Mouse (Mus musculus): ENCODE results near the gene Clpx.
"Not testable (repeated sequence)": the region's sequence is repeated elsewhere in the genome, so short reads cannot be mapped to it uniquely, and the experiment has no call there.

The Clpx gene

DNA sequence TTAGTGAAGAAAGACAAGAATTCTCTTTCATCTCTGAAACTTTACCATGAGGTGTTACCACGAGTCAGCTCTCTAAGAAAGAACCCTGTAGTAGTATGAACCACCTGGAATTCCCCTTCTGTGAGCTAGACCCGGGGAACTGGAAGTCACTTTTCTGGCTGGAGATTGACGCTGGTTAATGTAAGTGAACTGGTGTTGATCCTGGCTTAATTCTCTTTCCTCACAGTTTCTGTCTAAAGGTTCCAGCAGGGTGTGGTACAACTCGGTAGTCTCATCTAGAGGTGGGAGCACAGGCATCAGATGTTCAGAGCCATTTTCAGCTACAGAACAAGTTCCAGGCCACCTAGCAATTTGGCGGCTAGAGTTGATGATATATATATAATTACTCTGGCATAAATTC is 941 bp upstream of the Clpx start:
- DNase-seq = no peak

DNA sequence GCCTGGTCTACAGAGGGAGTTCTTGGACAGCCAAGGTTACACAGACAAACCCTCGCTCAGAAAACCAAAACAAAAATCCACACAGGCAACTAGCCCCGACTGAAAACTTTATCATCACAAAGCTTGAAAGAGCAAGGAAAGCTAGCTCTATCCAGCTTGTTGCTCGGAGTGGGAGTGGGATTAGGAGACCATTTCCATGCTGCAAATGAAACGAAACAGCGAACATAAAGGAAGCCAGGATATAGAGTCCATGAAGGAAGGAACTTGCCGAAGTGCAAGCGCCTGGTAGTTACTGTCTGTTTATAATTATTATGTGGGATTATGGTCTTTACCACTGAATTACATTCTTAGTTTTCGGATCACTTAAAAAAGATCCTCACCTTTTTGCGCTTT is 484 bp upstream of the Clpx start:
- DNase-seq = no peak

DNA sequence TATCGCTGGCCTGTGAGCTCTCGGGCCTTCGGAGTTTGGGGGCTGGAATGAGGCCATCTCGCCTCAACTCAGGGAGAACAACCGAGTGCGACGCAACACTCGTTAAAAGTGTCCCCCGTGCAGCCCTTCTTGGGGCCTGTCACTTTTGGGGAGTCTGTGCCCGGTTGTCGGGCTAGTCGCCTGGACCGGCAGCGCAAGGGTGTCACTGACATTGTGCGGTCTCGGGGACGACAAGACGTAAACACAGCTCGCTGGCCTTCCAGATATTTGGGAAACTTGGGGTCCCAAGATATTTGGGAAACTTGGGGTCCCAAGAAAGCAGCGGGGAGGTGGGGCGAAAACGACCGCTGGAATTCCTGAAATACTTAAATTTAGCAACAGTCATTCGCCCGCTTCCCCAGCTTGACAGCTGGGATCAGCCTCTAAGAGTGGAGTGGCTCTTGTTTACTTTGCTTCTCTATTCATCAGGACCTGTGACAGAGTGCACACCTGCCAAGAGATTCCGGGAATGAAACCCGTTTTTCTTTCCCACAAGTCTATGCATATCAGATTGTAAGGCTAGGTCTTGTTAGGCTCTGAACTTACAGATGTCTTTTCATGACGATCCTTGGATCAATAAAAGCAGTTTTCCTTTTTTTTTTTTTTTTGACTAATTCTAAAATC is 787 bp downstream of the Clpx start:
- peak; percentile 32 for DNase-seq

DNA sequence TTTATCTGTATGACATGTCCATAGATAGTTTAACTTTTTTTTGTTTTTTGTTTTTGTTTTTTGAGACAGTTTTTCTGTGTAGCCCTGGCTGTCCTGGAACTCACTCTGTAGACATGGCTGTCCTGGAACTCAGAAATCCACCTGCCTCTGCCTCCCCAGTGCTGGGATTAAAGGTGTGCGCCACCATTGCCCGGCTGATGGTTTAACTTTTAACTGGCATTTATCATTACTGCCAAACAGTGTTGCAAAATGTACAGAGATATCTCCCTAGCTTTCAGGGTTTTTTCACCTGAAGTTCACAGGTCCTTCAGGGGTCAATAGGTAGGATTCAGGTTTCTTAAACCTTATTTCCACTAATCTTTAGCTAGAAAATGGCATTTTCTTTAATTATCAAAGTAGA is 3.0 kb downstream of the Clpx start:
- DNase-seq = no peak

DNA sequence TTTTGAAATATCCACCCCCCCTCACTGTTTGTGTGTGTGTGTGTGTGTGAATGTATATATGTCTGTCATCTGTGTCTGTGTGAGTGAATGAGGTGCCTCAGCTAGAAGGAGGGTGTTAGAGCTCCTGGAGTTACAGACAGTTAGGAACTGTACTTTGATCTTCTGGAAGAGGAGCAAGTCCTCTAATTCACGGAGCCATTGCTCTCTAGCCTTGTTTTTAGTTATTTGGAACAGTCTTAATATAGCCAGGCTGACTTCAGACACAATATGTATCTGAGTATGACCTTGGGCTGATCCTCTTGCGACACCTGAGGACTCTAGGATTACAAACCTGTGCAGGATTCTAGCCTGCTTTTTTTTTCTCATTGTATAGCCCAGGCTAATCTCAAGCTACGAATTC is 4.7 kb downstream of the Clpx start:
- no peak for DNase-seq

DNA sequence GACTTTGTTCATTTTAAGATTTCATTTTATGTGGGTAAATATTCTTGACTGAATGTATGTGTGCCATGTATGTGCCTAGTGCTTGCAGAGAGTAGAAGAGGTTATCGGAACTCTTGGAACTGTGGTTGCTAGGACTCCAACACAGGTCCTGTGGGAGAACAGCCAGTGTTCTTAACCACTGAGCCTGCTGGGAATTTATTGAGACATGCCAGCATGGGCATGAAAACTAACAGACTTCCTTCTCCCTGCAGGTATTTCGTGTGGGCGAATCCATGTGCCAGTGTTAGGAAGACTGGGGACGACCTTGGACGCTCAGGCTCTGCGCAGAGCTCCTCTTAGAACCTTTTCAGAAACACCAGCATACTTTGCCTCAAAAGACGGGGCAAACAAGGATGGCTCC is 5.6 kb downstream of the Clpx start:
- no peak for DNase-seq

DNA sequence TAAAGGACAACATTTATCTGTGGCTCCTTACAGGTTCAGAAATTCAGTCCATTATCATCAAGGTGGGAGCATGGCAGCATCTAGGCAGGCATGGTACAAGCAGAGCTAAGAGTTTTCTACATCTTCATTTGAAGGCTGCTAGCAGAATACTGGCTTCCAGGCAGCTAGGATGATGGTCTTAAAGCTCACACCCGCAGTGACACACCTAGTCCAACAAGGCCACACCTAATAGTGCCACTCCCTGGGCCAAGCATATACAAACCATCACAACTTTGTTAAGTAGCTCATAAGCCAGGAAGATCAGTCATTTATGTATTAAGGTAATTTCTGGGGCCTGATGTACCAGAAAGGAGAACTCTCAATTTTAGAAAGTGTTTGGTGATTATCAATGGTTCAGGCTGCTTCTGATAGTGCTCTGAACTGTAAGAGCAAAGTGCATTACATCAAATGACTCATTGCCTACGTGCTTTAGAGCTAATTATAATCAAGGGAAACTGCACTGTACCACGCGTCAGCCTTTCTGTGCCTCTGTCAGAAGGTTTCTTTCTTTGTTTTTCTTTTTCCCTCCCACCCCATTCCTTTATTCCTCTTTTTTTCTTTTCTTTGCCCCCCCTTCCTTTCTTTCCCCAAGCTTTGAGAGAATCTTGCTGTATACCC is 8.4 kb downstream of the Clpx start:
- DNase-seq = no peak

DNA sequence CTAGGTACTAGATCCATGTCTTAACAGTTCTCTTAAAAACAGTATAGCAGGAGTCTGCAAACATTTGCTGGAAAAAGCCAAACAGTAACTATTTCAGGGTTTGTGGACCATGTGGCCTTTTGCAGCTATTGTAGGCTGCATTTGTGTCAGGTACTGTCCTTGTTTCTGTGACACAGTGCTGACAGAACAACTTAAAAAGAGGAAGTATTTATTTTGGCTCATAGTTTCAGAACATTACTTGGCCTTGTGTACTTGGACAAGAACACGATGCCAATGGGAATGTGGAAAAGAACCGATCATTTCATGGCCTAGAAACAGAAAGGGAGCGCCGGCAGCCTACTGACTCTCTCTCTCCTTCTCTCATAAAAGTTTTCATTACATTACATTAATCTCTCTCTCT is 9.5 kb downstream of the Clpx start:
- DNase-seq = no peak

DNA sequence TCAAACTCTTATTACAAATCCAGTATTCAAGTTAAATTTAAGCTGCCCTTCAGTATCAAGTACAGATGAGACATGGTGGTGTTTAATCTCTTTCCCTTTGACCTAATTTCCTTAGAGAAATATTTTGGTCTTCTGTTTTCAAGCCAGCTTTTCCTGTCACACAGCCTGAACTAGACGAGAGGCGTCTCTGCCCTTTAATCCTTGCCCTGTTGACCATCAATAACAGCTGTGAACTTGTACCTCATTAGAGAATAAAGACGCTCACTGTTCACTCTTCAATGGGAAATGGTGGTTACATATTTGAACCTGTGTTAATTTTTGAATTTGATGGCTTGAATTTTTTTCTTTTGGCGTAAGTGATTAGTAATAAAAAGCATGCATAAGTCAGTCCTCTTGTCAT is 10.2 kb downstream of the Clpx start:
- DNase-seq = peak; percentile 22

DNA sequence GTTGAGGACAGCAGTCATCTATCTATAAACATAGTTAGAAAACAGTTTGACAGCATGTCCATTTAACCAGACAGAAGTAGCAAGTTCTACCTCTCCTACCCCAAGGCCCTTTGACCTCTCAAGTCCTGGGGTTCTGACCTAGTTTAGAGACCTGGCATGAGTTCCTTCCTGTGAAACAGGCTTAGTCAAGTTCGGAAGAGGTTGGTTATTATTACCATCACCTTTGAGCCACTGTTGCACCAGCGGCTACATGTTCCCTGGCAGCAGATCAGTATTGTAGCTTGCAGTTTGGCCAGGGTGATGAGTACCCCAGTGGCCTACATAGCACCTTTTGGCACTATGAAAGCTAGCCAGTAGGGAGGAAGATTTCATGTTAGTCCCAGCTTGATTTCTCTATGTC is 12.6 kb downstream of the Clpx start:
- DNase-seq = no peak

DNA sequence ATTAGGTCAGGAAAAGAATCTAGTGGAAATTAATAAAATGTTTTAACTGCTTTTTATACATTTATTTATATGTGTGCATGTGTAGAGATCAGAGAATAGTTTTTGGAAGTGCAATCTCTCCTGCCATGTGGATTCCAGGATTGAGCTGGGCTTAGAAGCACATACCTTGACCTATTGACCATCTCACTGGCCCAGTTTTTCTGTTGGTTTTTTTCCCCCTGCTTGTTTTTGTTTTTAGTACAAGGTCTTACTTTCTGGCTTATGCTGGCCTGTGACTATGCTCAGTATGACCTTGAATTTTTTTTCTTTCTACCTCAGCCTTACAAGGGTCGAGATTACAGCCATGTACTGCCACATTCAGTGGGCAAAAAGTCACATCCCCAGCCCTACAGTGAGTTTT is 14.0 kb downstream of the Clpx start:
- no peak for DNase-seq

DNA sequence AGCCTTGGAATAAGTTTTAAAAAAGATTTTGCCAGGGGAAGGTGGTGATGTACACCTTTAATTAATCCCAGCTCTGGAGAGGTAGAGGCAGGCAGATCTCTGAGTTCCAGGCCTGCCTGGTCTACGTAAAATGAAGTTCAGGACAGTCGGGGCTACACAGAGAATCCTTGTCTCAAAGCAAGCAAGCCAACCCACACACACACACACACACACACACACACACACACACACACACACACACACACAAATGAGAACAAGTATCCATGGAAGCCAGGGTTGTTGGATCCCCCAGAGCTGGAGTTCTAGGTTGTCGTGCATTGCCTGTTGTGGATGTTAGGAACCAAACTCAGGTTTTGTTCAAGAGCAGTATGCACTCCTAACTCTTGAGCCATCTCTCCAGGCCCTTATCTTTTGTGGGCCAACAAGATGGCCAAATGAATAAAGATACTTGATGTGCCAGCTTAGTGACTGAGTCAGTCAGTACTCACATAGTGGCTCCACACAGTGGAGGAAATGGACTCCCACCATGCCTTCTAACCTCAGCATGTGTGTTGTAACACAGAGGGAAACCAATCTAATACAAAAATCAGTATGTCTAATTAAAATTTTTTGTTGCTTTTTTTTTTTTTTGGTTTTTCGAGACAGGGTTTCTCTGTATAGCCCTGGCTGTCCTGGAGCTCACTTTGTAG is 18.8 kb downstream of the Clpx start:
- DNase-seq = no peak

DNA sequence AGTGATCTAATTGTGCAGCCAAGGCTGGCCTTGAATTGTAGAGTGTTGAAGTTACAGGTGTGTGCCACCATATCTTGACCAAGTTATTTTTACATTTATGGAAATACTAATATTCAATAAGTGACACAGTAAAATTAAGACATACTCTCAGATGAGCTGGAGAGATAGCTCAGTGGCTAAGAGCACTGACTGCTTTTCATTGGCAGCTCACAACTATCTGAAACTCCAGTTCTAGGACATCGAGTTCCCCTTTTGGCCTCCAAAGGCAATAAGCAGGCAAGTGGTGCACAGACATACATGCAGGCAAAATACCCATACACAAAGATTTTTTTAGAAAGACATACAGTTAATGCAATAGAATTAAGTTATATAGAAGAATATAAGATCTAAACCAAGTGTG is 19.8 kb downstream of the Clpx start:
- no peak for DNase-seq

DNA sequence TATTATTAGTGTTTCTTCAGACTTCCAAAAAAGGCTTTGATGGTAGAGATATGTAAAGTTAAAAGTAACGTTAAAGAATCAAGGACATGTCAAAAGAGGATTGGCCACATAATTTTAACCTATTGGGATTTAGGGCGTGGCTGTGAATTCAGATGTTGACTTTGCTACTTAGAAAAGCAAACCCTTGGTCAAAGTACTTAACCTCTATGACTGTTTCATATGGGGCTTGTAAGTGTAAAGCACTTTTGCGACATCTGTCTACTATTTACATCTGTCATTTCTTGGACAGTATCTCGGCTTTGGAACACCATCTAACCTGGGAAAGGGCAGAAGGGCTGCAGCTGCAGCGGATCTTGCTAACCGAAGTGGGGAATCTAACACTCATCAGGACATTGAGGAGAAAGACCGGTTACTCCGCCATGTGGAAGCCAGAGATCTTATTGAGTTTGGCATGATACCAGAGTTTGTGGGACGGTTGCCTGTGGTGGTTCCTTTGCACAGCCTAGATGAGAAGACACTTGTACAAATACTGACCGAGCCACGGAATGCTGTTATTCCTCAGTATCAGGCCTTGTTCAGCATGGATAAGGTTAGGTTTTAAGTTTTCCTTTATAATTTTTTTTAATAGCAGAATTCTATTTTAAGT is 28.3 kb downstream of the Clpx start:
- peak; percentile 19 for DNase-seq

DNA sequence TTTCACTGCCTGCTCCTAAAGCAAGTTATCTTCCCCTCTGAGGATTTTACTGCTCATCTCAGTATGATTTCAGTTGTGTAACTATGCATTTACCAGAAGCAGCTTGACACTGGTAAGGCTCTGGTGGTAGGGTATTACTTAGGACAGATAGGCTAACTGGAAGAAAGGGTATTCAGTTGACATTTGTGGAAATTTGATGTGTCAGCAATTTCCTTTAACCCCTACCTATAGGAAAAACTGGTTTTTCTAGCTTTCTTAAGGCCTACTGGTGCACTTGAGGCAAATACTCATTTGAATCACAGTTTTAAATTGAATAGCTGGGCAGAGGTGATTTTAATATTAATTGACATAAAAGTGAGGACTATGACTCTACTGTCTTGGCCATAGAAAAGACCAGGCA is 31.9 kb downstream of the Clpx start:
- no peak for DNase-seq

DNA sequence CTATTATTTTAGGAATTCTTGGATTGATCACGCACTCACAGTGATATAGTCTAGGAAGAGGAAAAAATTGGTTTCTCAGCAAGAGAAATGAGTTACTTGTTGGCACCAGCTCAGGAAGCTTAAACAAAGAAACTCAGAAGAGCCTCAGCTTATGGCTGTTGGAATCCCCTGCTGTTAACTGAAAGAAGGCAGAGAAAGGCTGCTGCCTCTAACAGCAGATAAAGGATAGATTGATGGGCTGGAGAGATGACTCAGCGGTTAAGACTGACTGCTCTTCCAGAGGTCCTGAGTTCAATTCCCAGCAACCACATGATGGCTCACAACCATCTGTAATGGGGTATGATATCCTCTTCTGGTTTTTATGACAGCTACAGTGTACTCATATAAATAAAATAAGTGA is 33.3 kb downstream of the Clpx start:
- DNase-seq = no peak

DNA sequence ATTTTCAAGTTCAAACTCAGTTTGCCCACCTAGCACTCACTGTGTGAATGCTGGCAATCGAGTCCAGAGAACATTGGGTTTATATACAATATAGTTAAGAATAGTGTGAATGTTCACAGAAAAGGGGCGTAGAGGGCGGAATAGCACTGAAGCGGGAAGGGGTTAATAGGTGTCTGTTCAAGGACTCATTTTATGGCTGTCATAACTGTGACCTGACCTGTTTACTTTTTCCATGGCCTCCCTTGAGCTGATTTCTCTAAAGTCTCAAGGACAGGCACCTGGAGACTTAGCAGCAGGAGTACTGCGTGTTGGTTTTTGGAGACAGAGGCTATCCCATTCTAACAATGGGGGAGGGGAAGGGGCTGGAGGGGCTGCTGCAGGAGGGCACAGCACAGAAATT is 39.9 kb downstream of the Clpx start:
- no peak for DNase-seq

DNA sequence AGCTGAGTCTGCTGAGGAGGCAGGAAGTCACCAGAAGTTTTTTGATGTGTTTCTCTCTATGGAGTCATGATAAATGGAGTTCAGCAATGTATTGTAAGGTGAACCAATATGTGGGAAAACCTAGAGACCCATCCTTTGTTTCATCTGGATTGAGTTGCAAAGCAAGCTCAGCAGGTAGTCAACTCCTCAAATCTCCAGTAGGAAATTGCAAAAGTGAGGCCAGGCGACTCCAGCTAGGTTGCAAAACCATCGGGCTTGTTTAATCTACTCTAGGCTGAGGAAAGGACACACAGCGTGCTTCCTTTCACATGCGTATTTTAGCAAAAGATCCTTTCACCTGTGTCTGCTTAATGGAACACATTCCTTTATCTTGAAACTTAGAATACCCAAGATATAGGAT is 45.1 kb downstream of the Clpx start:
- DNase-seq = no peak

DNA sequence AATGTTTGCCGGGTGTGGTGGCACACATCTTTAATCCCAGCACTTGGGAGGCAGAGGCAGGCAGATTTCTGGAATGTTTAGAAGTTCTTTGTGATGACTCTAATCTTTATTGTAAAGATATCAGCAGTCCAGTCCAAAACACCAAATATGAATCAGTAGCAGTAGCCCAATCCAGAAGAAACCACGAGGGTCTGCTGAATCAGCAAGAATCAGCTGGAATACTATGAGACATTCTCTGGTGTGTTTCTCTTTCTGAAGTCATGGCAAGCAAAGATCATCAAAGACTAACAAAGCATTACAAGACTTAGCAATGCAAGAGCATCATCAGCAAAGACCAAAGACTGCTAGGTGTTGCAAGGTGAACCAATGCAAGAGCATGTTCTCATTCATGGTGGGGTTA is 46.4 kb downstream of the Clpx start:
- DNase-seq = no peak

DNA sequence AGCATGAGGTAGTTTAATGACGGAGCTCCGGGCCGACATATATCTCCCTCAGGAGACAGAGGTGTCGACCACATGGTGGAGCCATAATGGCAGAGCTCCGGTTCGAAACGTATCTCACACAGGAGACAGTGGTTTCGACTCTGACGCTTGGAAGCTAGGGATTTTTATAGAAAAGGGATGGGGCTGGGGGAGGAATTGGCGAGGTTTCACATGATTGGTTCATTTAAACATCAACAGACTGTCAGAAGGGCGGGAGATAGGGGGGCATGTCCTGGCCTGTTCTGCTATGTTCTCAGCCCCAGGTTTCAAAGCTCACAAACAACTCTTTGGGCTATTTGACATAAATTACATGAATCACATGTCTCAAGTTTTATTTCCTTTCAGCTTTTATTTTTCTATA is 51.4 kb downstream of the Clpx start:
- not testable (repeated sequence) for DNase-seq

DNA sequence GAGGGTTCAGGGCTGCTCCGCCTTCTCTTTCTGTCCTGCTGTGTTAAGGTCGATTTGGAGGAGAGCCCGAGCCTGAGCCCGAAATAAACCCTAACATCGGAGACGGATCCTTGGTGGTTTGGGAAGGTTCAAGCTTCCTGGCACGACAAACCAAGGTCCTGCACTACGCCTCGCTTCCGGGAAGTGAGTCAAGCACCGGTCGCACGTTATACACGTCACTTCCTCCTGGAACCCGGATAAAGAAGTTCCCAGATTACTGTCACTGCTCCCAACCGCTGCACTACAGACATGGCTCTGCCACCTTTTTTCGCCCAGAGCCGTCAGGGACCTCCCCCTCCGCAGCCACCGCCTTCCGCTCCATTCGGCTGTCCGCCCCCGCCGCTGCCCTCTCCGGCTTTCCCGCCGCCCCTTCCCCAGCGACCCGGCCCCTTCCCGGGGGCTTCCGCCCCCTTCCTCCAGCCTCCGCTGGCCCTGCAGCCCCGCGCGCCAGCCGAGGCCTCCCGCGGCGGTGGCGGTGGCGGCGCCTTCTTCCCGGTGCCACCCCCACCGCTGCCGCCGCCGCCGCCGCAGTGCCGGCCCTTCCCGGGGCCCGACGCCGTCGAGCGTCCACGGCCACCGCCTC is 51.9 kb downstream of the Clpx start, which contains the start of gene Pdcd7:
TSS of gene Pdcd7 (plus strand) at position 251 of the 622 bp plus-strand sequence.
- peak; percentile 99 for DNase-seq

DNA sequence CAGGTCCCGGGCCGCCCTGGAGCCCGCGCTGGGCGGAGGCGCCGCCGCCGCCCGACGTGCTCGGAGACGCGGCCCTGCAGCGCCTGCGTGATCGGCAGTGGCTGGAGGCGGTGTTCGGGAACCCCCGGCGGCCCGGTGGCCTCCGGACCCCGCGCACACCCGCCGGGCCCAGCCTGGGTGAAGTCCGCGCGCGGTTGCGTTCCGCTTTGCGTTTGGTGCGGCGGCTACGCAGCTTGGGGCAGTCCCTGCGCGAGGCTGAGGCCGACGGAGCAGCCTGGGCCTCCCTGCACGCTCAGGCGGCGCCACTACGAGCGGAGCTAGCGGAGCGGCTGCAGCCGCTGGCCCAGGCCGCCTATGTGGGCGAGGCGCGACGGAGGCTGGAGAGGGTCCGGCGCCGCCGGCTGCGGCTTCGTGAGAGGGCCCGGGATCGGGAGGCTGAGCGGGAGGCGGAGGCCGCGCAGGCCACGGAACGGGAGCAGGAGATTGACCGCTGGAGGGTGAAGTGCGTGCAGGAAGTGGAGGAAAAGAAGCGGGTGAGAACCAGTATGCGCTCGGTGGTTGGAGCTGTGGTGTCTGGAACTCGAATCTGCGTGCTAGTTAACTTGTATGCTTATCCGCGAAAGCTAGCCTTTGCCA is 52.5 kb downstream of the Clpx start:
- peak; percentile 23 for DNase-seq

Data from lung, postnatal 36 days (tissue).